Mouse (Mus musculus) 3134 (cell line): ENCODE results near the gene Elmo3.

Source experiments
- DNase-seq: peaks from one replicate; pipeline ENCODE4 v3.0.0-alpha.2; 2011; ENCODE audit warnings: low spot score; ENCODE audit not compliant: insufficient read length; ENCODE audit errors: extremely low read depth

Gene Elmo3

DNA sequence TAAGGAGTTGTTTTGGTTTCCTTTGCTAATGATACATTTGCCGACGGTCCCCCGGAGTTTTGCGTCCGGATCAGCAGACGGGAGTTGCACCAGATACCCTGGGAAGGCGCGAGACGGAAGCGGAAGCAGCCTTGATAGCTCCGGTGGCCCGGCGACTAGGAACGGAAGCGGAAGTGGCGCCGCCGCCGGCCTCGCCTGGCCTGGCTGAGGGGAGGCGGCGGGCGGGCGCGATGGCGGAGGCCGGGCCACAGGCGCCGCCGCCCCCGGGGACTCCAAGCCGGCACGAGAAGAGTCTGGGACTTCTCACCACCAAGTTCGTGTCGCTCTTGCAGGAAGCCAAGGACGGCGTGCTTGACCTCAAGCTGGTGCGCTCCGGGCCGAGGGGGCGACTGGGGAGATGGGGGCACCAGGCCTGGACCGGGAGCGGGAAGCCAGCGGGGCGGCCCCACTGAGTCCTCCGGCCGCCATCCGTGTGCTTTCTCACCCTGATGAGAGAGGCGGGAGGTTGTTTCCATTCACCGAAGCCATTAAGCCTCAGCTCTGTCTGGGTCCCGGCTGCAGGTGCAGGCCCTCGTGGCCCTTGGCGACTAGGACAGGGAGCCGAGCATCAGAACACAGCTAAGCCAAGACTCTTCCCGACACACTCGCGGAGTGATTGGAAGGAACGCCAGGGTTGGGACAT, 7.7 kb upstream of the Elmo3 start, which contains the start of gene E2f4:
Gene E2f4 (plus strand): TSS at position 153 of the 682 bp plus-strand sequence.
- DNase-seq, result peak; percentile 84

GRCm38 (mm10) chr8:105298351-105299252, 6.8 kb upstream of the Elmo3 start:
- DNase-seq, result no peak

GRCm38 (mm10) chr8:105299962-105300361, 5.4 kb upstream of the Elmo3 start:
- DNase-seq, result no peak

GRCm38 (mm10) chr8:105303396-105303795, 2.0 kb upstream of the Elmo3 start:
- DNase-seq, result no peak

DNA sequence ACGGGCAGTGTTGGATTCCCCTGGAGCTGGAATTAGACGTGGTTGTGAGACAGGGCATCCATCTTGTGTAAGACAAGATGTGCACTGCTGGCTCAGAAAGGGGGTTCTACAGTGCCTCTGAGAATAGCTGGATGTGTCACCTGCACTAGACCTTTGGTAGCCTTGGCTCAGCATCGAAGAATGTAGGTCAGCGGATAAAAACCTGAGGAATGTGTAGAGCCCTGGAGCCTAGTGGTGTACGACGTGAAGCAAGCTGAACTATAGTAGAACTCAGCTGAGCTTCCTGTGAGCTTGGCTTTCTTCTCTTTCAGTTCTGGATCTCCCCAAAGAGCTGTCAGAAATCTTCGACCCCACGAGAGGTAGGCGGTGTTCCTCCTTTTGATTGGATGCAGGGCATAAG, 1.5 kb upstream of the Elmo3 start:
- no peak for DNase-seq

- no peak for DNase-seq
Measured at GRCm38 (mm10) chr8:105304325-105305210, 833 bp upstream of the Elmo3 start.

DNA sequence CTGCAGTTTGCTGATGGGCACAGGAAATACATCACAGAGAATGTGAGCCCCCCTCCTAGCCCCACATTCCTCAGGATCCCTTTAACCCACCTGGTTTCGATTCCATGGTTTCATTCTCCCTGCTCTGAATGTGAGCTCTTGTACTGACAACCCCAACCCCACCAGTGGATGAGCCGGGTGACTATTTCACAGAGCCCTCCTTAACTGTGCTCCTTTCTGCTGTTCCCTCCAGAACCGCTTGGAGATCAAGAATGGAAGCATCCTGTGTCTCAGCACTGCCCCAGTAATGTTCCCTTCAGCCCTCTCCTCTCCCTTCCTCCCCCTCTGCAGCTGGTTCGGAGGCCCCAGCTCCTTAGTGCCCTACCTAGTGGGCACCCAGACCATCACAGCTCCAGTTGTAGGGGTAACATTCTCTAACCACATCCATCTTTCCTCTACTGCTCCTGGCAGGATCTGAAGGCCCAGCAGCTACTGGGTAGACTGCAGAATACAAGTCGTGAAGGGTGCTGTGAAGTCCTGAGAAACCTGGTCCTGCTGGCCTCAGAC, 818 bp downstream of the Elmo3 start:
- DNase-seq, result no peak

DNA sequence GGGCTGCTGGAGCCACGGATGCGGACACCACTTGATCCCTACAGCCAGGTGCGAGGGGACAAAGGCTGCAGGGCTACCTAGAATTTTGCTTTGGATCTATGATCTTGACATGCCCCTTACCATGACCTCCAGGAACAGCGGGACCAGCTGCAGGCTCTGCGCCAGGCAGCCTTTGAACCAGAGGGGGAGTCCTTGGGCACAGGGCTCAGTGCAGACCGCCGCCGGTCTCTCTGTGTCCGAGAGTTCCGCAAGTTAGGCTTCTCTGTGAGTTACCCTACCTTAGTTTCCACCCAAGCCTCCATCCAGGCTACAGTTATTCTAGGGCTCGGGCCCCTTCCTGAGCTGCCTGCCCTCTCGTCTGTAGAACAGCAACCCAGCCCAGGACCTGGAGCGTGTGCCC, 2.3 kb downstream of the Elmo3 start:
- DNase-seq, result no peak

- no peak for DNase-seq
Measured at GRCm38 (mm10) chr8:105308428-105308827, 3.0 kb downstream of the Elmo3 start.

- no peak for DNase-seq
Measured at GRCm38 (mm10) chr8:105309142-105309847, 3.9 kb downstream of the Elmo3 start.

GRCm38 (mm10) chr8:105310118-105310517, 4.7 kb downstream of the Elmo3 start:
- DNase-seq, result no peak

DNA sequence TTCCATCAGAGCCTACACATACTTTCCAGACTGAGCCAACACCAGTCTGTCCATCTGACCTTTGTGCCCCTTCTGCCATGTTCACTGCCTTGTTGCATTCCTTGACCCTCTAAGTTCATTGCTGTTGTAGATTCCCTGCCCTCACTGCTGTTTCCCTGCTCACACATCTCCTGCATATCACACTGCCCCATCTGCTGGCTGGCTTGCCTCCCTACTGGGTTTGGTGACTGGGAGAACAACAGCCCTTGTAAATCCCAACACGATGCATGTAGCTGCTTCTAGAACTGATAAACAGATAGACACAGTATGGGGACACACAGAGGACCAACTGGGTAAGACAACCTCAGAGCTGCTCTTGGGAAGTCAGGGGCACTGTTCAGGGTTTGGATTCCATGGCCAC, 6.3 kb downstream of the Elmo3 start:
- no peak for DNase-seq

DNA sequence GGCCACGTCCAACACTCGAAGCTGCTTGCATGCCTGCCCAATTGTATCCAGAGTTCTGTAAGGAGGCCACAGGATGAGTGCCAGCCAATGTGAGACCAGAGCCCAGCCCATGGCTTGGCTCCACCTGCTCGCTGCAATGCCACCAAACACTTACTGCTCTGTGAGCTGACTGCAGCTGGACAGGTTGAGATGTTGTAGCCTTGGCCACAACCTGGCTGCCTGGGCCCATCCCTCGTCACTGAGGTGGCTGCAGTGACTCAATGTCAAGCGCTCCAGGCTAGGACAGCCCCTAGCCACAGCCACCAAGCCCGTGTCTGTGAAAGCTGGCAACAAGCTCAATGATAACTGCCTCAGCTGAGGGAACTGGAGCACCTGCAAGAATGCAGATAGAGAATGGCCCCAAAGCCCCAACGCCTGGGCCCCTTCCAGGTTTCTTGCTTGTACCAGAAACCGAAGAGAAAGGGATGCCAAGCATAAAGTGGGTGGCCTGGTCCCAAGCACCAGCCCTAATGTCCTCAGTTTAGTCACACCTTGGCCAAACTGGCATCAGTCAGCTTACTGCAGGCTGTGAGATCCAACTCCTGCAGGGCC, 7.6 kb downstream of the Elmo3 start:
- DNase-seq, result no peak

DNA sequence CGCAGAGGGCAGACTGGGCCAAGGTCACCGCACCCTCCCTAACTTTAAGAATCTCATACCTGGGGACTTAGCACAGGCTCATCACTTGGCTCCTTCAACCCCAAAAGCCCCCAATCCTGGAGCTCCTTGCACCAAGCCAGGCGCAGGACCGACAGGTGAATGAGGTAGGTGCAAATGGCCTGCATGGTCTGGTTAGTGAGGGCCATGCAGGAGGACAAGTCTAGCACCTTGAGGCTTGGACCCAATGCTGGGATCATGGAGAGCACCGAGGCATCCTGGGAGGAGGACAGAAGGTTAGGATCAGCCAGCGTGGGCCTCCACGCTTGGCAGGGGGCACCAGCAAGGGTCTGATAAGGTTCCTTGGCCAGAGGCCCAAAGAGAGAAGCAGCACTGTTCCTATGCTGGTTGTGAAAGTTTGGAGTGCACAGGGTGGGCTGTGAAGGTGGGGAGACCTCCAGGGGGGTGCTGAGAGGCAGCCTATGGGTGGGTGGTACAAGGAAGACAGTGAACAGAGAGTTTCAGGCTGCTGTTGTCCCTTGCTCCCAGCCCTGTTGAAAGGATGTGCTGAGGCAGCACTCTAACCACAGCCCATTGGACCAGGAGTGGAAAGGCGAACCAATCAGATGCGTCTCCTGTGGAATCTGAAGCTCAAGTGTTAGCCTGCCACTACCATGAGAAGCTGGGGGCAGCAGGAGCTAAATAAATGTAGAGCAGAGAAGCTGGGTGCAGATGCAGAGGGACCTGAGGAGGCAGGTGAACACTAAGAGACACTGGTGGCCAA, 8.4 kb downstream of the Elmo3 start:
- no peak for DNase-seq

DNA sequence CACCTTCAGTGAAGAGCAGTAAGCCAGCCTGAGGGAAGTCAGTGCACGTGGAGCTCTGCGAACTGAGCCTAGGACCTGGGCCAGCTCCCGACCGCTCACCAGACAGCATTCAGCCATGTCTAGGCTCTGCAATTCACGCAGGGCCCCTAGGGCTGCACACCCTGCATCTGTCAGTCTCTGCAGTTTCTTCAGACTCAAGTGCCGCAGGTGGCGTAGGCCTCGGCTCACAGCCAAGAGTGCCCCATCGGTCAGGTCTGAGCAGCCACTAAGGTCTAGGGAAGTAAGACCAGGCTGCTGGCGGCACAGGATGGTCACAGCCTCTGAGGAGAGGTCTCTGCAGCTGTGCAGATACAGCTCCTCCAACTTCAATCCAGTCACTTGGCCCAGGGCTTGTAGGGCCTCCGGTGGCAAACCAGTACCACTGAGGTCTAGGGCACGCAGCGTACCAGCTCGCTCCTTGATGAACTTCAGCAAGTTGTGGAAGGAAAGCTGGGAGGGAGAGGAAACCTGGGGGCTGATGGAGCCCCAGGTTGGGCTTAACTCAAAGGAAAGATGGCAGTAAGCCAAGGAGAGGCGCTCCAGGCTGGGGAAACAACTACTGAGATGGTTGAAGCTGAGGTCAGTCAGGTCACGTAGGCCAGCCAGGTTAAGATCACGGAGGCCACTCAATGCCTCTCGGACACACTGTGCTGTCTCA, 9.8 kb downstream of the Elmo3 start:
- no peak for DNase-seq

GRCm38 (mm10) chr8:105317941-105318340, 12.5 kb downstream of the Elmo3 start:
- no peak for DNase-seq

GRCm38 (mm10) chr8:105318662-105319190, 13.3 kb downstream of the Elmo3 start:
- no peak for DNase-seq

- no peak for DNase-seq
Measured at GRCm38 (mm10) chr8:105323183-105323582, 17.8 kb downstream of the Elmo3 start.
